Mouse (Mus musculus): ENCODE measurements around the gene 1700042G07Rik. TPM values are rescaled to one million over a fixed set of nuclear protein-coding genes. Genes with fewer than 3 reads are reported as not detected.

Gene 1700042G07Rik
- polyA plus RNA-seq, 1 experiment from 2014 or later: not detected

DNA sequence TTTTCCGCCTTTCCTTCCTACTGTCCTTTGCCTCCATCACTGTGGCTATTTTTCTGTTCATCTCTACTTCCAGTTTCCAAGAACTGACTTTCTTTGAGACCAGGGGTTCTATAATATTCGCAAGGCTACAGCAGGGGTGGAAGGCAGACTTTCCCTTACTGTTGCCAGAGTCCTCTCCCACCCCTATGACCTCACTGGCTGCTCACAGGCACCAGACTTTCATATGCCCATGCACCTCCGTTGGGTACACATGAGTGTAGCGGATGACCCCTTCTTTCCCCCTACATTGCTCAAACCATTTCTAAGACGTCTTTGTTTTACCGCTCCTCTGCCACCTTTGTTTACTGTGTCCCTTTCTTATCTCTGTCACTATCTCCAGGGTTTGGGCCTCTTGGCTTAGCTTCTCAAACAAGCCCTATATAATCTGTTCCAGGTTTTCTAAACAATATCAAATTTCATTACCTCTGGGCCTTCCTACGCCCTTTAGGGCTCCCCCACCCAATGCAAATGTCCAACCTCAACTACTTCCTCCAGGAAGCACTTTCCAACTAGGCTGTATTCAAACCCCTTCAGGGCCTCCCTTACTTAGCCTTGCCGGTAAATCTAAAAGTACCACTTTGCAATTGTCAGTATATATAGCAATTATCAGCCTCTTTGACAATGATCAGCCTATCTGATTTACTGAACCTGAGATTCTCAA is 7.3 kb upstream of the 1700042G07Rik start:
- Histone ChIP-seq H3K9ac (no peak overlapping the region), H3K36me3 (ENCODE audit: poor library complexity, severe bottlenecking) (no peaks in the 10 kb centered on the region), H3K9me3 (replicated peaks) (no peaks in the 10 kb centered on the region), H3K27me3 (no peaks in the 10 kb centered on the region), H3K27ac (no peak overlapping the region), H3K4me3 (no peak overlapping the region), H3K4me1 (no peaks in the 10 kb centered on the region), H3K4me2 (no peak overlapping the region)
- WGBS: 80% methylated on average over 8 of the region's 8 CpGs
- no peak for ATAC-seq

DNA sequence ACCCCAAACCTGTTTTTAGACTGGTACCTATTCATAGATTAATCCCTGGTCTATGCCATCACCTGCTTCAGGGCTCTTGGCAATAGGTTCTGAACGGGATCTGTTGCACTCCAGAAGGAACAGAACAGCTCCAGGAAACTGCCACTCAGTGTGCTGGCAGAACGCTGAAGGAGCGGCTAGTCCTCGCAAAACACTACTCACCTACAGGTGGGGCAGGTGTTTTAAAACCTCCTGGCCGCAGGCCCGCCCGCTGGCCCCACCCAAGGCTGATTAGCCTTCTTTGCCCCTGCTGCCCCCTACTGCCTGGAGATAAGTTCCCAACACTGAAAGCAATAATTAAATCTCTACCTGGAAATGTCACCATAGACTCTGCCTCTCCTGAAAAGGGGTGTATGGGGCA is 5.8 kb upstream of the 1700042G07Rik start, which contains the start of gene Tspan1:
TSS of gene Tspan1 (minus strand) at position 198 of the 400 bp plus-strand sequence.
- Histone ChIP-seq H3K36me3 (ENCODE audit: poor library complexity, severe bottlenecking) (no peaks in the 10 kb centered on the region), H3K9ac (no peak within 1 kb of the TSS), H3K27me3 (no peaks in the 10 kb centered on the region), H3K4me1 (no peaks in the 10 kb centered on the region), H3K4me2 (no peak within 1 kb of the TSS), H3K27ac (no peak within 1 kb of the TSS), H3K9me3 (replicated peaks) (no peaks in the 10 kb centered on the region), H3K4me3 (no peak within 1 kb of the TSS)
- no peak for ATAC-seq
- WGBS: 31% methylated on average over 7 of the region's 7 CpGs

DNA sequence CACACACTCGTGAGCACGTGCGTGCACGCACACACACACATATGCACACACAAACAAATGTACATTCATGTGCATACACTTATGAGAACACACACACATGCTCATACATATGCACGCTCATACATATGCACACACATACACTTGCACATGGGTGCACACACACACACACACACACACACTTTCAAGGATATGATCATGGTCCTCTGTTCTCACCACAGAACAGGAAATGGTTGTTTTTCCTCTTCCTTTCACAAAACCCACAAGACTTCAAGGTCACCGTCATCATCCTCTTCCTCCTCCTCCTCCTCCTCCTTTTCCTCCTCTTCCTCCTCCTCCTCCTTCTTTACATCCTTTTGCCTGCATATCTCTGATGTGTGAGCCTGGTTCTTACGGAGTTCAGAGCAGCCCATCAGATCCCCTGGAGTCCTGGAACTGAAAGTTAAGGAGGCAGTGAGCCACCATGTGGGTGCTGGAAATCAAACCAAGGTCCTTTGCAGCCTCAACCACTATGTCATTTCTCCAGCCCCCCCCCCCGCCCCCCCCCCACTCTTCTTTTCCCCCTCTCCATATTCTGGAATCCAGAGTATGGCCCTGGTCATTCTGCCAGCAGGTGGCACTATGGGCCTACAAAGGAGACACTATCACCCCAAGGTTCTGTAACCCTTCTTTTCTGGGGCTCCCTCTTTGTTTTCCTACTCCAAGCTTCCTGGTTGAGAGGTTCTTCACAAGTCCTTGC is 4.4 kb upstream of the 1700042G07Rik start:
- H3K9me3 ChIP-seq (replicated peaks): no peaks in the 10 kb centered on the region
- no peak overlapping the region for H3K4me2 ChIP-seq
- H3K4me1 ChIP-seq: no peaks in the 10 kb centered on the region
- H3K27ac ChIP-seq: no peak overlapping the region
- H3K4me3 ChIP-seq: no peak overlapping the region
- H3K36me3 ChIP-seq (ENCODE audit: poor library complexity, severe bottlenecking): no peaks in the 10 kb centered on the region
- peak; percentile 83 for ATAC-seq
- no peak overlapping the region for H3K9ac ChIP-seq
- H3K27me3 ChIP-seq: no peaks in the 10 kb centered on the region
- WGBS: 81% methylated on average over 7 of the region's 8 CpGs

DNA sequence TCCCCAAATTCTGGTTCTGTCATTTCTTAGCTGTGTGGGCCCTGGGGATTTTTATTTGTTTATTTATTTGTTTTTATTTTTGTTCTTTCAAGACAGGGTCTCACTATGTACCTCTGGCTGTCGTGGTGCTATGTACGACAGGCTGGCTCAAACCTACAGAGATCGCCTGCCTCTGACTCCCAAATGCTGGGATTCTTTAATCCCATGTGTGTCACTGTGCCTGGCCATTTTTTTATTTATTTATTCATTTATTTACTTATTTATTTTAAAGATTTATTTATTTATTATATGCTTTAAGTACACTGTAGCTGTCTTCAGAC is 3.9 kb upstream of the 1700042G07Rik start:
- Histone ChIP-seq H3K4me3 (no peak overlapping the region), H3K9ac (no peak overlapping the region), H3K27me3 (no peaks in the 10 kb centered on the region), H3K4me2 (no peak overlapping the region), H3K36me3 (ENCODE audit: poor library complexity, severe bottlenecking) (no peaks in the 10 kb centered on the region), H3K4me1 (peaks cover 3% of the 10 kb centered on the region; the same call in 1 of the 2 replicates), H3K27ac (no peak overlapping the region), H3K9me3 (replicated peaks) (no peaks in the 10 kb centered on the region)
- peak; percentile 66; the same call in 1 of the 2 replicates for ATAC-seq
- 70% methylated on average over 3 of the region's 3 CpGs for WGBS

DNA sequence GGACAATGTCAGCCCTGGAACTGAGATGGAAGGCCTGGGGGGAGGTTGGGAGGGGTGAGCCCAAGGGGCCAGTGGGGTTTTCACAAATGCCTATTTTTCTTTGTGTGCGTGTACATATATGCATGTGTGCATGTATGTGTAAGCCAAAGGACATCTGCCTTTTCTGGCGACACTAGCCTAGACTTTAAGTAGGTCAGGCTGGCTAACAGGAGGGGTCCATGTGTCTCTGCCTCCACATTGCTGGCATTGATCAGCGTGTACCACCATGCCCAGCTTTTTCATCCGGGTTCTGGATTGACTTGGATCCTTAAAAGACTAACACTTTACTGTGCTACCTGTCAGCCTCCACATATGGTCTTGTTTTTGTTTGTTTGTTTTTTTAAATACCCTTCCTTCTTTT is 580 bp downstream of the 1700042G07Rik start:
- 91% methylated on average over 4 of the region's 4 CpGs for WGBS
- Histone ChIP-seq H3K9ac (no peak overlapping the region), H3K4me2 (no peak overlapping the region), H3K27ac (no peak overlapping the region), H3K9me3 (replicated peaks) (no peaks in the 10 kb centered on the region), H3K4me3 (no peak overlapping the region), H3K4me1 (peaks cover 29% of the 10 kb centered on the region), H3K36me3 (ENCODE audit: poor library complexity, severe bottlenecking) (no peaks in the 10 kb centered on the region), H3K27me3 (no peaks in the 10 kb centered on the region)
- no peak for ATAC-seq

DNA sequence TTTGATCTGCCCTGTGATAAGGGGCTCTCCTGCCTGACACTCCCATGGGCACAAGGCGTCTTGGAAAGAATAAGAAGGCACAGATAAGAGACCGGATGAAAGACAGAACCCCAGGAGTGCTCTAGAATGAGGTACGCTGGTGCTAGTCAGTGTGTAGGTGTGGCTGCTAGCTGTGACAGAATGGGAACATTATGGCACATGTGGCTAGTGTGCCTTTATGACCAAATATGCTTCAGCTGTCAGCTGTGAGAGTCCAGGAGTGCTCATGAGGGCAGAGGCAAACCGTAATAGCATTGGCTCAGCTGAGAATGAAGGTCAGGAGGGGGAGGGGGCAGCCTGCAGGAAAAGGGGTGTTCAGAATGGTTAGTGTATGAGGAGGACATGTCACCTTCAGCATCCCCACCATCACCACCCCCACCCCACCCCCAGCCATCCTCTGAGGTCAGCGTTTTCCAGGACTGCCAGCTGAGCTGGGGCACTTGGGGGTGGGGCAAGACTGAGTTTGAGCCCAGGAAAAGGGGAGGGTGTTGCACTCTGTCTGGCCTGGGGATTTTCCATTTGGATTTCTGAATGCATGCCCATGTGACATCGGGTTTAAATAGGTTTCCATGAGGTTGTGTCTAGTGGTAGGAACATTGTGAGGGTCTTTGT is 1.4 kb downstream of the 1700042G07Rik start:
- Histone ChIP-seq H3K9ac (no peak overlapping the region), H3K27ac (no peak overlapping the region), H3K4me1 (peaks cover 29% of the 10 kb centered on the region), H3K36me3 (ENCODE audit: poor library complexity, severe bottlenecking) (no peaks in the 10 kb centered on the region), H3K4me3 (no peak overlapping the region), H3K27me3 (no peaks in the 10 kb centered on the region), H3K4me2 (no peak overlapping the region), H3K9me3 (replicated peaks) (no peaks in the 10 kb centered on the region)
- WGBS: 46% methylated on average over 6 of the region's 6 CpGs
- no peak for ATAC-seq

DNA sequence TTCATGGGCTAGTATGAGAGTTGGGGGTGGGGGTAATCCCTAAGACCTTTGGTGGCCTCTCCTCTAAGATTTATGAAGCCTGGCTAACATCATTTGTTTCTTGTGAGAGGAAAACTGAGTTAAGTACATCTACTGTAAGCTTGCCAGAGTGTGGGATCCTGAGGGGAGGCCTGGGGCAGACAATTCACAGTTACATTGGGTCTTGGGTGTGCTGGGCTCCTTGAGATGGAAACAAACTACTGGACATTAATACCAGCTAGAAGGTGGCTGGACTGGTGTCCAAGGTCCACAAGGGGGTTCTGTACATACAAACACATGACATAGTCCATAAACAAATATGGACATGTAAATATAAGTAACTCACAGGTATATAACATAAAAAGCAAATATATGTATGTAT is 2.0 kb downstream of the 1700042G07Rik start:
- Histone ChIP-seq H3K4me2 (no peak overlapping the region), H3K9me3 (replicated peaks) (no peaks in the 10 kb centered on the region), H3K36me3 (ENCODE audit: poor library complexity, severe bottlenecking) (no peaks in the 10 kb centered on the region), H3K4me3 (no peak overlapping the region), H3K4me1 (peaks cover 29% of the 10 kb centered on the region), H3K27me3 (no peaks in the 10 kb centered on the region), H3K9ac (no peak overlapping the region), H3K27ac (no peak overlapping the region)
- no peak for ATAC-seq

DNA sequence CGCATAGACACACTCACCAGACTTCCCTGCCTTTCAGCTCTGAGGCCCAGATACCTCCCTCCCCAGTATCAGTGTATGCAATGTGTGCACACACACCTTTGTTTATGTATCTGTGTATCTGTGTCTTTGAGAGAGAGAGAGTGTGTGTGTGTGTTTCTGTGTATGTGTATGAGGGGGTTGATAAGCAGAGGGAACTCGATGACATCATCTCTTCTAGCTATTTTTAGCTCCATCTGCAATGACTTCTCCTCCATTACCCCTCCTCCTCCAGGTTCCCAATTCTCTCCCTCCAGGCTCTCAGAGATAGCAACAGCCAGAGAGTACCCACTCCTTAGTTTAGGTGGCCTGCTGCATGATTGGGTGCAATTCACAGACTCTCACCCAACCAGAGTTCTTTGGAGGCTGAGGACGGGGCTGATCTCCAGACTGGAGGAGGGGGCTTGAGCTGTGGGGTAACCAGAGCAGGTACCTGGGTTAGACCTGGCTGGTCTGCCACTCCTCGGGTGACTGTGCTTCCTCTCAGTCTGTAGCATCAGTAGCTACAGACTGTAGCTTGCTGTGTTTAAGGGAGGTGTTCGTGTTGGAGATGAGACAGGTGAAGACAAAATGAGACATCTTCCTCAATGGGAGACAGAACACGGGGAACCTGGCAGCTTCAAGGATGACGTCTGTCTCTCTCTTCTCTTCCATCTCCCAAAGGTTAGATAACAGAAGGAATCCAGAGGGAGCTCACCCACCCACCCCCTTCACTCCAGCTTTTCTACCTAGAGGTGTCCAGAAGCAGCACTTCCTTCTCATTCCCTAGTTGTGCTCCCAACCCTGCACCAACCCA is 2.8 kb downstream of the 1700042G07Rik start:
- Histone ChIP-seq H3K4me1 (peaks cover 29% of the 10 kb centered on the region), H3K9me3 (replicated peaks) (no peaks in the 10 kb centered on the region), H3K9ac (no peak overlapping the region), H3K4me3 (0 out of 2 replicates have a peak overlapping the region, but pooled peaks have one; percentile 7), H3K36me3 (ENCODE audit: poor library complexity, severe bottlenecking) (no peaks in the 10 kb centered on the region), H3K27ac (peak overlapping the region; percentile 62), H3K4me2 (peak overlapping the region; percentile 42; the same call in 1 of the 2 replicates), H3K27me3 (no peaks in the 10 kb centered on the region)
- WGBS: 73% methylated on average over 7 of the region's 7 CpGs
- no peak; the same call in 1 of the 2 replicates for ATAC-seq

DNA sequence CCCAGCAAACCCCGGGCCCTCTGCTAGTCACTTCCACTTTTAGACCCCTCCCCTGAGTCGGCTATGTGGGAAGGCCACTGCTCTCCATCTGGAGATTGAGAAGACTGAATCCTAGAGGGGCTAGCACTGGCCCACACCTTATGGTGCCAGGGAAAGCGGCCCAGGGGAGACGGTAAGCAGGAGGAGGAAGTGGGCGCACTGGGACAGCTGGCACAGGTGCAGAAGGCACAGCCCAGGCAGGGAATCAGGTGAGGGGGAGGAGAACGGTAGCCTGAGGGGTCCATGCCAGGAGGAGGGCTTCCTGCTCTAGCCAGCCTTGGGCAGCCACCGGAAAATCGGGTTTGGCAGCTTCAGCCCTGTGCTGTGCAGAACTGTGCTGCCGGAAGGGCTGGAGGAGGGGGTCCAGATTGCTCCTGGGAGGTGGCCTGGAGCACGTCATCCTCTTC is 3.4 kb downstream of the 1700042G07Rik start:
- WGBS: 30% methylated on average over 10 of the region's 10 CpGs
- Histone ChIP-seq H3K4me2 (peak overlapping the region; percentile 42), H3K9ac (no peak overlapping the region), H3K4me1 (peaks cover 29% of the 10 kb centered on the region), H3K36me3 (ENCODE audit: poor library complexity, severe bottlenecking) (no peaks in the 10 kb centered on the region), H3K4me3 (0 out of 2 replicates have a peak overlapping the region, but pooled peaks have one; percentile 7), H3K27ac (peak overlapping the region; percentile 62), H3K9me3 (replicated peaks) (no peaks in the 10 kb centered on the region), H3K27me3 (no peaks in the 10 kb centered on the region)
- ATAC-seq: peak; percentile 87

DNA sequence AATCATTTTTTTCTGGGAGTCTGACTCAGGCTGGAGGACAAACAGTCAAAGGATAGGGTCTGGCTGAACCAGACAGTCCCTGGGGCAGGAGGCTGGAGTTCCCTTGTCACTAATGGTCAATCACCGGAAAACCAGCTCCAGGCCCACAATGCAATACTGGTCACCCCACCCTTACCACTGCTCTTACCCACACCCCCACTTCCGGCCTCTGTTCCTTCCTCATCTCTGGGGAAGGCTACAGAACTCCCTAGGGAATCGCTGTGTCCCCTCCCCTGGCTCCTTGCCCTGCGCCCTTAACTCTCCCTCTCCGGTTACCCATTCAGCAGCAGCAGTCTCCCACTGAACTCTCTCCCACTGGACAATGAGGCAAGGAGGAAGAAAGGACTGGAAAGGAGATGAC is 4.0 kb downstream of the 1700042G07Rik start:
- no peaks in the 10 kb centered on the region for H3K9me3 ChIP-seq (replicated peaks)
- no peaks in the 10 kb centered on the region for H3K27me3 ChIP-seq
- H3K9ac ChIP-seq: no peak overlapping the region
- H3K4me1 ChIP-seq: peaks cover 29% of the 10 kb centered on the region
- H3K4me2 ChIP-seq: no peak overlapping the region
- WGBS: 47% methylated on average over 5 of the region's 5 CpGs
- no peaks in the 10 kb centered on the region for H3K36me3 ChIP-seq (ENCODE audit: poor library complexity, severe bottlenecking)
- no peak overlapping the region for H3K27ac ChIP-seq
- ATAC-seq: no peak
- H3K4me3 ChIP-seq: no peak overlapping the region

DNA sequence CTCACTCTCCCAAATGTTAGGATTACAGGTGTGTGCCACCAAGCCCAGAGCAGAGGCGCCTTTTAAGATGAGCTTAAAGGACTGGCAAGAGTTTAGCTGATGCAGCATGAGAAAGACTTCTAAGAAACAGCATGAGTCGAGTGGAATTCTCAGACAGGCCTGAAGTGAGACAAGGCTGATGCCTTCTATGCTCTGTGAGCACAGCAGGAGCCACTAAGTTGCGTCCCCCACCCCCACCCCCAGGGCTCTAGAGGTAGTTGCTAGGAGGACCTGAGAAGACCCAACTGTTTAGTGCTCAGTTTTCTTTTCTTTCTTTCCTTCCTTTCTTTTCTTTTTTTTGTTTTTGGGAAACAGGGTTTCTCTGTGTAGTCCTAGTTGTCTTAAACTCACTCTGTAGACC is 8.9 kb downstream of the 1700042G07Rik start:
- Histone ChIP-seq H3K27me3 (no peaks in the 10 kb centered on the region), H3K36me3 (ENCODE audit: poor library complexity, severe bottlenecking) (no peaks in the 10 kb centered on the region), H3K4me3 (no peak overlapping the region), H3K4me2 (no peak overlapping the region), H3K4me1 (0 out of 2 replicates have a peak, but pooled peaks cover 3% of the 10 kb centered on the region), H3K9ac (no peak overlapping the region), H3K27ac (no peak overlapping the region), H3K9me3 (replicated peaks) (no peaks in the 10 kb centered on the region)
- 12% methylated on average over 3 of the region's 3 CpGs for WGBS
- ATAC-seq: no peak

Data from forebrain, embryonic 13.5 days (tissue).